Mouse (Mus musculus) lung, postnatal 0 days (tissue): ENCODE measurements at regions not wholly inside any gene's neighbourhood (a gene's known extent, or its start where the extent isn't known, plus 50 kb on each side); places are given as distances from the start of the nearest gene placed in this dataset.

Experiments
- ATAC-seq: fragments of 200-750 bp; cut with Nextera tagmentation; 2 replicates; pipeline ENCODE4 v1.8.0; 2017; ENCODE audit warnings: moderate library complexity
- DNase-seq: peaks from one replicate; pipeline ENCODE4 v3.0.0-alpha.2; 2016; ENCODE audit warnings: low spot score
- H3K27ac ChIP-seq: fragments of 300-500 bp; sonication (generic); 2 replicates; pipeline ENCODE4 v1.5.1; 2014; ENCODE audit warnings: antibody characterized with exemption, mild to moderate bottlenecking, low read length, mixed read lengths
- H3K27me3 ChIP-seq: fragments of 300-500 bp; sonication (generic); replicated peaks from 2 replicates; pipeline ENCODE4 v1.6.1; 2014; ENCODE audit warnings: low read length, mixed read lengths; ENCODE audit not compliant: insufficient read depth
- H3K36me3 ChIP-seq: fragments of 300-500 bp; sonication (generic); 2 replicates; pipeline ENCODE4 v1.6.1; 2014; ENCODE audit warnings: low read length, mixed read lengths; ENCODE audit not compliant: insufficient read depth
- H3K4me1 ChIP-seq: fragments of 300-500 bp; sonication (generic); 2 replicates; pipeline ENCODE4 v1.6.1; 2014; ENCODE audit warnings: antibody characterized with exemption, low read depth, low read length, mixed read lengths; ENCODE audit not compliant: insufficient read depth
- H3K4me2 ChIP-seq: fragments of 300-500 bp; sonication (generic); replicated peaks from 2 replicates; pipeline ENCODE4 v1.6.1; 2014; ENCODE audit warnings: low read depth, mild to moderate bottlenecking, low read length, moderate library complexity, mixed read lengths
- H3K4me3 ChIP-seq: fragments of 300-500 bp; sonication (generic); 2 replicates; pipeline ENCODE4 v1.5.1; 2014; ENCODE audit warnings: low read depth, low read length
- H3K9ac ChIP-seq: fragments of 300-500 bp; sonication (generic); replicated peaks from 2 replicates; pipeline ENCODE4 v1.6.1; 2014; ENCODE audit warnings: low read depth, mild to moderate bottlenecking
- H3K9me3 ChIP-seq: fragments of 300-500 bp; sonication (generic); 2 replicates; pipeline ENCODE4 v1.6.1; 2016; ENCODE audit warnings: low read length, mixed read lengths
- CTCF ChIP-seq: IDR thresholded peaks from 2 replicates; pipeline ENCODE4 v1.5.1; 2016; ENCODE audit warnings: antibody characterized with exemption, mild to moderate bottlenecking
- EP300 ChIP-seq: IDR thresholded peaks from 2 replicates; pipeline ENCODE4 v1.6.1; 2016; ENCODE audit warnings: antibody characterized with exemption, mild to moderate bottlenecking, control low read depth
- WGBS: fragments of 180-500 bp; shearing (Covaris S2); extraction: QIAGEN DNeasy Blood & Tissue Kit; methylation state at CpG from one replicate; pipeline ENCODE4 v1.1.7; 2014; 5-methylcytosine and 5-hydroxymethylcytosine counted together

- 0 out of 2 replicates have a peak, but pooled peaks cover 3% of the 10 kb centered on the region for H3K4me1 ChIP-seq
- no peaks in the 10 kb centered on the region for H3K9me3 ChIP-seq
- H3K4me3 ChIP-seq, result no peak overlapping the region
- H3K27ac ChIP-seq, result no peak overlapping the region
- H3K4me2 ChIP-seq, result no peak overlapping the region
- no peak for TF ChIP-seq CTCF
- no peaks in the 10 kb centered on the region for H3K36me3 ChIP-seq
- no peak overlapping the region for H3K9ac ChIP-seq
- no peak for DNase-seq
- no peak for ATAC-seq
- H3K27me3 ChIP-seq, result no peaks in the 10 kb centered on the region
- 61% methylated on average over 9 of the region's 9 CpGs for WGBS
Observed at GRCm38 (mm10) chr10:53181413-53181812, 156.1 kb upstream of the Pln start.

- H3K4me1 ChIP-seq, result no peaks in the 10 kb centered on the region
- no peaks in the 10 kb centered on the region for H3K27me3 ChIP-seq
- no peaks in the 10 kb centered on the region for H3K36me3 ChIP-seq
- DNase-seq (no peak), ATAC-seq (no peak)
- no peak overlapping the region for H3K4me3 ChIP-seq
- no peak overlapping the region for H3K4me2 ChIP-seq
- TF ChIP-seq EP300 (no peak), CTCF (no peak)
- 84% methylated on average over 3 of the region's 3 CpGs for WGBS
- H3K9ac ChIP-seq, result no peak overlapping the region
- no peak overlapping the region for H3K27ac ChIP-seq
- no peaks in the 10 kb centered on the region for H3K9me3 ChIP-seq
Observed at GRCm38 (mm10) chr10:53208466-53208865, 129.0 kb upstream of the Pln start.

- no peak for DNase-seq
- H3K9ac ChIP-seq, result no peak overlapping the region
- H3K4me1 ChIP-seq, result no peaks in the 10 kb centered on the region
- no peak overlapping the region for H3K4me2 ChIP-seq
- no peak overlapping the region for H3K4me3 ChIP-seq
- no peaks in the 10 kb centered on the region for H3K9me3 ChIP-seq
- H3K27me3 ChIP-seq, result no peaks in the 10 kb centered on the region
- no peak for ATAC-seq
- TF ChIP-seq CTCF (no peak), EP300 (no peak)
- no peaks in the 10 kb centered on the region for H3K36me3 ChIP-seq
- no peak overlapping the region for H3K27ac ChIP-seq
Observed at GRCm38 (mm10) chr10:53209916-53210315, 127.6 kb upstream of the Pln start.
